Mouse (Mus musculus) spleen, adult 2 months (tissue): ENCODE measurements around the gene Ppp4r3a. TPM values are rescaled to one million over a fixed set of nuclear protein-coding genes. Genes with fewer than 3 reads are reported as not detected.

Source experiments
- DNase-seq, 2 experiments: peaks; one replicate each; pipeline versions ENCODE4 v3.0.0 to v3.0.0-alpha.2; 2012 to 2021; ENCODE audit warnings: low spot score in 2 of 2, low read depth in 1 of 2
- H3K27ac ChIP-seq: fragments of 200-500 bp; 2 replicates; pipeline ENCODE4 v1.5.1; 2012; ENCODE audit warnings: low read length, inconsistent platforms; ENCODE audit not compliant: insufficient read depth
- H3K27me3 ChIP-seq: fragments of 200-500 bp; 2 replicates; pipeline ENCODE4 v1.6.1; 2012; ENCODE audit warnings: mild to moderate bottlenecking, moderate library complexity, low read length, inconsistent platforms; ENCODE audit not compliant: control insufficient read depth, insufficient read depth
- H3K36me3 ChIP-seq: fragments of 200-500 bp; 2 replicates; pipeline ENCODE4 v1.6.1; 2012; ENCODE audit warnings: mild to moderate bottlenecking, low read length, inconsistent platforms; ENCODE audit not compliant: control insufficient read depth, insufficient read depth
- H3K4me1 ChIP-seq: fragments of 200-500 bp; 2 replicates; pipeline ENCODE4 v1.6.1; 2011; ENCODE audit warnings: inconsistent platforms; ENCODE audit not compliant: control insufficient read depth, insufficient read depth, insufficient read length
- H3K4me3 ChIP-seq: fragments of 200-500 bp; 2 replicates; pipeline ENCODE4 v1.5.1; 2011; ENCODE audit warnings: mild to moderate bottlenecking, inconsistent platforms; ENCODE audit not compliant: insufficient read depth, insufficient read length; ENCODE audit errors: extremely low read depth
- CTCF ChIP-seq: fragments of 200-500 bp; IDR thresholded peaks from 2 replicates; pipeline ENCODE4 v1.5.1; 2011; ENCODE audit warnings: mild to moderate bottlenecking, inconsistent platforms; ENCODE audit not compliant: insufficient read depth, insufficient read length, insufficient replicate concordance; ENCODE audit errors: extremely low read depth
- POLR2A ChIP-seq: fragments of 200-500 bp; IDR thresholded peaks from 2 replicates; pipeline ENCODE4 v1.6.1; 2011; ENCODE audit warnings: low read depth, low read length, inconsistent platforms
- WGBS: fragments of 180-500 bp; shearing (Covaris S2); methylation state at CpG from one replicate; pipeline ENCODE4 v1.1.7; 2018; 5-methylcytosine and 5-hydroxymethylcytosine counted together
- polyA plus RNA-seq: library from polyadenylated mRNA; depleted of rRNA; stranded (reverse); fragments of >200 nt; gene quantifications from 2 replicates; pipeline ENCODE4 v1.2.3, GENCODE M21; 2012

Ppp4r3a gene
- polyA plus RNA-seq, 1 experiment: 10.9 TPM

DNA sequence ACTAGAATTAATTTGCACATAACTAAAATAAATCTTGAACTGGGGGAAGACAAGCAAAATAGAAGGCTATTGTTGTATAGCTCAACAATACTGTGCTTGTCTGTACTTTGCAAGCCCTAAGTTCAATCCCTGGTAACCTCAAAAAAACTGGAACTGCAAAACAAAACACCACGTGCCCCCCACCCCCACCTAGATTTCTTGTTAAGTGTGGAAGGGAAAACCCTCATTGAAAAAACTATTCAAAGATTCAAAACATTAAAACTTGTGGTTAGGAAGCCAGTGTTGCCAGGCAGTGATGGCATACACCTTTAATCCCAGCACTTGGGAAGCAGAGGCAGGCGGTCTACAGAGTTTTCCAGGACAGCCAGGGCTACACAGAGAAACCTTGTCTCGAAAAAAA is 8.1 kb downstream of the Ppp4r3a start:
- 61% methylated on average over 3 of the region's 3 CpGs for WGBS
- H3K27me3 ChIP-seq: no peaks in the 10 kb centered on the region; the same call in 1 of the 2 replicates
- H3K4me3 ChIP-seq: no peak overlapping the region
- no peak overlapping the region for H3K27ac ChIP-seq
- no peaks in the 10 kb centered on the region for H3K36me3 ChIP-seq
- DNase-seq: no peak
- peaks cover 6% of the 10 kb centered on the region for H3K4me1 ChIP-seq
- no peak for TF ChIP-seq CTCF
- TF ChIP-seq POLR2A: no peak

- Histone ChIP-seq H3K4me3 (no peak overlapping the region), H3K27ac (no peak overlapping the region), H3K4me1 (peaks cover 5% of the 10 kb centered on the region; the same call in 1 of the 2 replicates), H3K27me3 (no peaks in the 10 kb centered on the region; the same call in 1 of the 2 replicates), H3K36me3 (no peaks in the 10 kb centered on the region)
- whole genome bisulfite sequencing: 80% methylated on average over 4 of the region's 4 CpGs
- TF ChIP-seq CTCF (no peak), POLR2A (no peak)
- DNase-seq: no peak
Observed at GRCm38 (mm10) chr12:101074821-101075429, 8.6 kb downstream of the Ppp4r3a start.

GRCm38 (mm10) chr12:101069813-101070212 is 13.7 kb downstream of the Ppp4r3a start:
- no peak for DNase-seq
- no peaks in the 10 kb centered on the region; the same call in 1 of the 2 replicates for H3K27me3 ChIP-seq
- WGBS: 61% methylated on average over 1 of the region's 1 CpGs
- peaks cover 7% of the 10 kb centered on the region; the same call in 1 of the 2 replicates for H3K36me3 ChIP-seq
- H3K4me1 ChIP-seq: peaks cover 2% of the 10 kb centered on the region; the same call in 1 of the 2 replicates
- no peak overlapping the region for H3K4me3 ChIP-seq
- no peak for TF ChIP-seq CTCF
- no peak for TF ChIP-seq POLR2A
- no peak overlapping the region for H3K27ac ChIP-seq

GRCm38 (mm10) chr12:101066329-101066728 is 17.2 kb downstream of the Ppp4r3a start:
- Histone ChIP-seq H3K27ac (no peak overlapping the region), H3K27me3 (no peaks in the 10 kb centered on the region), H3K4me3 (no peak overlapping the region), H3K4me1 (no peaks in the 10 kb centered on the region), H3K36me3 (peaks cover 15% of the 10 kb centered on the region)
- TF ChIP-seq CTCF (no peak), POLR2A (no peak)
- 92% methylated on average over 1 of the region's 1 CpGs for WGBS
- no peak for DNase-seq

DNA sequence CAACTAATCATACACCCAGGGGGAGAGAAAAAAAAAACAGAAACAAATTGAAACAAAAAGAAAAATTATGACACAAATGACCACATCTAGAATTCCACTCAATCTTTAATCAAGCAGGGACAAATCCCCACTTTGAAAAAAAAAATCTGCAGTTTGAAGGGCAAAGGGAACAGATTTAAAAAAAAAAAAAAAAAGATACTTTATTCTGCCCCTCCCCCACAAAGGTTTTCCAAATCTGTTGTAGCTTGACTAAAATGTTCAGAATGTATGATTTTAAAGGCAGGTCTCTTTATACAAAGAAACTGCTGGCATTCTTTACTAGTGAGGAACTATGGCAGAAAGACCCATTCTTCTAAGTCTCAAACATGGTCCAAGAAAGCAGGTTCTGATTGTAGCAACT is 43.5 kb downstream of the Ppp4r3a start:
- Histone ChIP-seq H3K36me3 (peaks cover 35% of the 10 kb centered on the region), H3K27me3 (no peaks in the 10 kb centered on the region), H3K27ac (no peak overlapping the region), H3K4me1 (no peaks in the 10 kb centered on the region), H3K4me3 (no peak overlapping the region)
- no peak for TF ChIP-seq CTCF
- no peak for TF ChIP-seq POLR2A
- no peak for DNase-seq

DNA sequence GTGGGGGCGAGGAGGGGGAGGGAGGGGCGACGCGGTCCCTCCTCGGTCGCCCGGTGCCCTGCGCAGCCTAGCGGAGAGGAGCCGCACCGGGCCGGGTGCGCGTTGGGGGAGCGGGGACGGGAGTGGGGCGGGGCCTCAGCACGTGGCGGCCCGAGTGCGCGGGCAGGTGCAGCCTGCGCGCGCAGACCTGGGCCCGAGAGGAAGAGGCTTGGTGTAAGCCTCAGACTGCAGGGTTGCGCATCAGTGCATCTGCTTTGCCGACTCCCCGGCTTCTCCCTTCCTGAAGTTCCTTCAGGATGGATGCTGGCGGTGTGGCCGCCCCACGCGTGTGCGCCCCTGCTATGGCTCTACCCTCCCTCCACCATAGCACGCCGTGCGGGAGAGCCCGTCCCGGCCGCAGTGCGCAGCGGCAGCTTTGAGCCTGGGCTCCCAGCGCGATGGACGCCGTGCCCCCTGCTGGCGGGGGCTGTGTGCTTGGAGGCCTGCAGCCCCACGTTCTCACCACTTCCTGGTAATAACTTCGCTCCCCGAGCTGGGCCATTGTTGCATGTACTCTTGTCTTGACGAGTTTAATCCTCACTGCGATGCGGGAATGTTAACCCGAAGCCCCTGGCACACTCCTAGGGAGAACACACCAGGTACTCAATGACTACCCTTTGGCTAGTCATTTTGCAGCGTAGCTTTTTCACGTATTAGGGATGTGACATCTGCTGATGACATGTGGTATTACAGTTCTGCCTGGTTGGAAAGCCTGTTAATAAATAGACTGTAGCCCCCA is 54.4 kb downstream of the Ppp4r3a start, which contains the start of gene Ccdc88c:
Gene Ccdc88c (minus strand): TSS at position 103 of the 778 bp plus-strand sequence.
- H3K36me3 ChIP-seq: no peaks in the 10 kb centered on the region
- peak; percentile 88 to 95 for DNase-seq
- peak within 1 kb of the TSS; percentile 75 for H3K4me3 ChIP-seq
- H3K27ac ChIP-seq: peak within 1 kb of the TSS; percentile 89
- peak; percentile 44 for TF ChIP-seq POLR2A
- TF ChIP-seq CTCF: peak; percentile 83
- WGBS: under 1% methylated on average over 52 of the region's 56 CpGs
- peaks cover 16% of the 10 kb centered on the region; the same call in 1 of the 2 replicates for H3K4me1 ChIP-seq
- H3K27me3 ChIP-seq: no peaks in the 10 kb centered on the region
